10 mouse cellular contexts compared by ENCODE assay signal in genomic region chr16:72665454-72665853, GRCm38 (mm10).
DNase-seq lines count a peak whose midpoint lies in the region; ATAC-seq and TF ChIP-seq lines count a peak whose summit lies in the region.
"Had no signal": no experiment of that assay in that cellular context is flagged by ENCODE, and none has a peak within 500 bp of the region (broad histone marks: within the 10 kb centered on the region; RNA-seq: fewer than 3 reads in every experiment).

No protein-coding gene starts in this region.

- H3K27me3 ChIP-seq in liver, embryonic 11.5 days (replicated peaks; ENCODE audit: control insufficient read depth, insufficient read depth, low read length) = peaks cover 15% of the 10 kb centered on the region
- H3K27me3 ChIP-seq in forebrain, postnatal 0 days (ENCODE audit: insufficient read depth, low read length) = no peaks in the 10 kb centered on the region
- H3K27me3 ChIP-seq in liver, embryonic 13.5 days = peaks cover 17% of the 10 kb centered on the region; the same call in 1 of the 2 replicates
- no peaks in the 10 kb centered on the region for H3K27me3 ChIP-seq in stomach, embryonic 15.5 days (replicated peaks)

- H3K9me3 ChIP-seq in liver, embryonic 11.5 days (ENCODE audit: control insufficient read depth, low read length) = no peaks in the 10 kb centered on the region
- no peaks in the 10 kb centered on the region for H3K9me3 ChIP-seq in forebrain, postnatal 0 days (ENCODE audit: low read length)
- H3K9me3 ChIP-seq in liver, embryonic 13.5 days (replicated peaks) = no peaks in the 10 kb centered on the region
- H3K9me3 ChIP-seq in stomach, embryonic 15.5 days = no peaks in the 10 kb centered on the region

- no peak for ATAC-seq in liver, embryonic 11.5 days (replicated peaks; ENCODE audit: low FRiP score)
- no peak for ATAC-seq in forebrain, postnatal 0 days
- ATAC-seq in liver, embryonic 13.5 days (ENCODE audit: low read depth) = no peak
- ATAC-seq in stomach, embryonic 15.5 days (ENCODE audit: insufficient read depth, low FRiP score, low read depth) = no peak

- H3K4me2 ChIP-seq in liver, embryonic 11.5 days = peak overlapping the region; percentile 63
- H3K4me2 ChIP-seq in forebrain, postnatal 0 days (ENCODE audit: low read depth) = peak overlapping the region; percentile 83
- peak overlapping the region; percentile 42 for H3K4me2 ChIP-seq in liver, embryonic 13.5 days
- peak overlapping the region; percentile 77 for H3K4me2 ChIP-seq in stomach, embryonic 15.5 days

- intact Hi-C loops in gastrocnemius, postnatal 14 days (cut with DNase I; ENCODE audit: low total_unique reads) = no loop called here

- H3K9ac ChIP-seq in liver, embryonic 11.5 days (ENCODE audit: low read depth, low read length) = 0 out of 2 replicates have a peak overlapping the region, but pooled peaks have one; percentile 1
- H3K9ac ChIP-seq in forebrain, postnatal 0 days = no peak overlapping the region
- H3K9ac ChIP-seq in liver, embryonic 13.5 days = no peak overlapping the region
- H3K9ac ChIP-seq in stomach, embryonic 15.5 days = no peak overlapping the region; the same call in 1 of the 2 replicates

- no peak for TF ChIP-seq CTCF in forebrain, postnatal 0 days (IDR thresholded peaks at IDR 0.05; ENCODE audit: low read depth)

- no peak for DNase-seq in liver, embryonic 11.5 days (ENCODE audit: low spot score)
- DNase-seq in liver = no peak
- no peak for DNase-seq in forebrain, postnatal 0 days
- no peak for DNase-seq in liver, embryonic 13.5 days
- DNase-seq in ovary, adult 18-20 months (ENCODE audit: low spot score) = no peak
- no peak for DNase-seq in spleen, postnatal 14 days (ENCODE audit: low spot score in 2 of 2)
- DNase-seq in gastrocnemius, postnatal 14 days = no peak
- DNase-seq: lung, postnatal 36 days had no signal

- peaks cover 3% of the 10 kb centered on the region; the same call in 1 of the 2 replicates for H3K4me1 ChIP-seq in liver, embryonic 11.5 days (replicated peaks; ENCODE audit: control insufficient read depth, insufficient read depth, low read length)
- H3K4me1 ChIP-seq in forebrain, postnatal 0 days (ENCODE audit: insufficient read depth) = no peaks in the 10 kb centered on the region
- H3K4me1 ChIP-seq in liver, embryonic 13.5 days (replicated peaks) = peaks cover 2% of the 10 kb centered on the region; the same call in 1 of the 2 replicates
- 0 out of 2 replicates have a peak, but pooled peaks cover 3% of the 10 kb centered on the region for H3K4me1 ChIP-seq in stomach, embryonic 15.5 days

- H3K36me3 ChIP-seq in liver, embryonic 11.5 days (ENCODE audit: control insufficient read depth, insufficient read depth, low read length) = no peaks in the 10 kb centered on the region; the same call in 1 of the 2 replicates
- no peaks in the 10 kb centered on the region for H3K36me3 ChIP-seq in forebrain, postnatal 0 days (ENCODE audit: insufficient read depth)
- no peaks in the 10 kb centered on the region for H3K36me3 ChIP-seq in liver, embryonic 13.5 days
- H3K36me3 ChIP-seq in stomach, embryonic 15.5 days = no peaks in the 10 kb centered on the region
- H3K36me3 ChIP-seq: G1E had no signal

- H3K4me3 ChIP-seq in liver, embryonic 11.5 days (ENCODE audit: low read depth, low read length) = peak overlapping the region; percentile 40
- peak overlapping the region; percentile 71 for H3K4me3 ChIP-seq in forebrain, postnatal 0 days (ENCODE audit: low read depth, low read length)
- peak overlapping the region; percentile 32 for H3K4me3 ChIP-seq in liver, embryonic 13.5 days (replicated peaks)
- peak overlapping the region; percentile 36 for H3K4me3 ChIP-seq in stomach, embryonic 15.5 days (replicated peaks)

- WGBS in liver, embryonic 11.5 days = 22% methylated on average over 5 of the region's 5 CpGs
- 67% methylated on average over 5 of the region's 5 CpGs for WGBS in forebrain, postnatal 0 days
- WGBS in liver, embryonic 13.5 days (ENCODE audit: insufficient replicate concordance) = 15% methylated on average over 5 of the region's 5 CpGs
- 20% methylated on average over 5 of the region's 5 CpGs for WGBS in stomach, embryonic 15.5 days

- no peak overlapping the region for H3K27ac ChIP-seq in liver, embryonic 11.5 days (ENCODE audit: low read depth, low read length)
- no peak overlapping the region for H3K27ac ChIP-seq in forebrain, postnatal 0 days (ENCODE audit: low read depth, low read length)
- no peak overlapping the region for H3K27ac ChIP-seq in liver, embryonic 13.5 days
- no peak overlapping the region for H3K27ac ChIP-seq in stomach, embryonic 15.5 days
